Comparison of ENCODE assay signal across 21 mouse cellular contexts in the genomic region with DNA sequence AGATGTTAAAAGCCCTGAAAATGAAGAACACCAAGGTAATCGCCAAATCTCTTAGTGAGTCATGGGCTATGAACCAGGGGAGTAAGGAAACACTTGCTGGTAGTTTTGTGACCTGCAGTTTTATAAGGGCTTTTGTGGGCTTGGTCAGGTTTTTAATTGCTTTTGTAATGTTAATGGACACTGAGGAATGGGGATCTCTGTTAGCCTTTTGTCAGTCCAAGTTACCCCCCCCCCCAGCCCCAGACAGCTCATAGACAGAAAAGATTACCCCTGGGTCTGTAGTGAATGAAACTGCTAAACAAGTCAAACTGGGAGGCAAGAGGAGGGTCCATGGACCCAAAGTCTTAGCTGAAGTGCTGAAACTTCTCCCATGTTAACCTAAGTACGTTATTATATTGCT. TPM values are rescaled to one million over a fixed set of nuclear protein-coding genes. Genes with fewer than 3 reads are reported as not detected.
DNase-seq lines count a peak whose midpoint lies in the region.
"Had no signal": no experiment of that assay in that cellular context is flagged by ENCODE, and none has a peak within 500 bp of the region (broad histone marks: within the 10 kb centered on the region; RNA-seq: fewer than 3 reads in every experiment).

No protein-coding gene starts in this region.

- no peak overlapping the region for H3K27ac ChIP-seq in limb, embryonic 10.5 days
- H3K27ac ChIP-seq: embryonic facial prominence, embryonic 13.5 days; embryonic facial prominence, embryonic 15.5 days; forebrain, embryonic 10.5 days; forebrain, embryonic 12.5 days had no signal

- no peaks in the 10 kb centered on the region for H3K9me3 ChIP-seq in limb, embryonic 10.5 days (replicated peaks)
- H3K9me3 ChIP-seq: embryonic facial prominence, embryonic 13.5 days; embryonic facial prominence, embryonic 15.5 days; forebrain, embryonic 10.5 days; forebrain, embryonic 12.5 days; G1E had no signal

- H3K36me3 ChIP-seq in limb, embryonic 10.5 days: peaks cover 81% of the 10 kb centered on the region

- WGBS in limb, embryonic 10.5 days: 92% methylated on average over 2 of the region's 2 CpGs

- H3K4me1 ChIP-seq in limb, embryonic 10.5 days: no peaks in the 10 kb centered on the region
- H3K4me1 ChIP-seq: embryonic facial prominence, embryonic 13.5 days; embryonic facial prominence, embryonic 15.5 days; forebrain, embryonic 10.5 days; forebrain, embryonic 12.5 days had no signal

- DNase-seq in ES-CJ7 (ENCODE audit: low read depth, low spot score) (peak; percentile 69), R1 (ENCODE audit: low read depth, low spot score) (peak; percentile 83)
- DNase-seq in cerebellum, postnatal 14 days: no peak
- DNase-seq in thymus, postnatal 36 days: no peak
- DNase-seq in limb, embryonic 10.5 days (ENCODE audit: low spot score): no peak
- DNase-seq: adrenal gland, adult 2 months; adrenal gland, postnatal 10 days; adrenal gland, postnatal 25 days; cerebellum, adult 11 months; cerebellum, adult 18-20 months; cerebellum, adult 8-10 months; cerebellum, adult 9-11 months; cerebellum, postnatal 25 days; embryo, embryonic 11 days had no signal

- no peaks in the 10 kb centered on the region for H3K27me3 ChIP-seq in limb, embryonic 10.5 days (ENCODE audit: low read depth, poor library complexity, severe bottlenecking)
- H3K27me3 ChIP-seq: embryonic facial prominence, embryonic 13.5 days; embryonic facial prominence, embryonic 15.5 days; forebrain, embryonic 12.5 days; Patski had no signal

- no peak overlapping the region for H3K4me3 ChIP-seq in limb, embryonic 10.5 days
- H3K4me3 ChIP-seq: embryonic facial prominence, embryonic 13.5 days; embryonic facial prominence, embryonic 15.5 days; erythroblast, embryonic 14.5 days; forebrain, embryonic 10.5 days; forebrain, embryonic 12.5 days had no signal

RNA-seq across cellular contexts. Expression of a gene that starts 21.6 kb away (rescaled TPM):
- 26.5 and 27.1 TPM in 2 replicates for polyA plus RNA-seq in limb, embryonic 10.5 days (2016; fragmentation: Nextera tagmentation; extraction: Ambion mirVana)

RNA-seq across cellular contexts. Expression of a gene that starts 43.6 kb away (rescaled TPM):
- polyA plus RNA-seq in limb, embryonic 10.5 days (2016; fragmentation: Nextera tagmentation; extraction: Ambion mirVana): 8.9 and 11.4 TPM in 2 replicates

RNA-seq across cellular contexts. Expression of a gene that starts 43.6 kb away (rescaled TPM):
- 128 and 145 TPM in 2 replicates for polyA plus RNA-seq in limb, embryonic 10.5 days (2016; fragmentation: Nextera tagmentation; extraction: Ambion mirVana)

Comparison
In these comparisons a context has a peak if more than half of its experiments do, and no peak if none do; other contexts are left out.
1. DNase-seq: peak in ES-CJ7 (single experiment) and R1 (single experiment); none in cerebellum, postnatal 14 days (0 of 2), thymus, postnatal 36 days (0 of 2) and limb, embryonic 10.5 days (single experiment).